Mouse (Mus musculus) neural tube, embryonic 11.5 days (tissue): ENCODE measurements around the gene Slco3a1. TPM values are rescaled to one million over a fixed set of nuclear protein-coding genes. Genes with fewer than 3 reads are reported as not detected.

Experiments used
- ATAC-seq: fragments of 200-750 bp; cut with Nextera tagmentation; 2 replicates; pipeline ENCODE4 v1.8.0; 2017; ENCODE audit warnings: moderate number of reproducible peaks, mild to moderate bottlenecking, moderate TSS enrichment, moderate library complexity; ENCODE audit not compliant: insufficient read depth, low FRiP score, low TSS enrichment
- DNase-seq: peaks from one replicate; pipeline ENCODE4 v3.0.0-alpha.2; 2015; ENCODE audit warnings: low spot score
- H3K27ac ChIP-seq: fragments of 300-500 bp; sonication (generic); 2 replicates; pipeline ENCODE4 v1.5.1; 2014; ENCODE audit warnings: low read depth, mild to moderate bottlenecking, low read length
- H3K27me3 ChIP-seq: fragments of 300-500 bp; sonication (generic); 2 replicates; pipeline ENCODE4 v1.6.1; 2014; ENCODE audit warnings: mild to moderate bottlenecking, low read length, mixed read lengths; ENCODE audit not compliant: control insufficient read depth, insufficient read depth
- H3K36me3 ChIP-seq: fragments of 300-500 bp; sonication (generic); 2 replicates; pipeline ENCODE4 v1.6.1; 2014; ENCODE audit warnings: mild to moderate bottlenecking, low read length, moderate library complexity, mixed read lengths; ENCODE audit not compliant: control insufficient read depth, insufficient read depth
- H3K4me1 ChIP-seq: fragments of 300-500 bp; sonication (generic); 2 replicates; pipeline ENCODE4 v1.6.1; 2014; ENCODE audit warnings: low read length, mixed read lengths; ENCODE audit not compliant: control insufficient read depth, insufficient read depth
- H3K4me2 ChIP-seq: fragments of 300-500 bp; sonication (generic); 2 replicates; pipeline ENCODE4 v1.6.1; 2014; ENCODE audit warnings: low read depth, mild to moderate bottlenecking, moderate library complexity
- H3K4me3 ChIP-seq: fragments of 300-500 bp; sonication (generic); 2 replicates; pipeline ENCODE4 v1.5.1; 2014; ENCODE audit warnings: low read depth, low read length
- H3K9ac ChIP-seq: fragments of 300-500 bp; sonication (generic); 2 replicates; pipeline ENCODE4 v1.6.1; 2014; ENCODE audit warnings: mild to moderate bottlenecking, low read length
- H3K9me3 ChIP-seq: fragments of 300-500 bp; sonication (generic); 2 replicates; pipeline ENCODE4 v1.6.1; 2016; ENCODE audit warnings: low read length; ENCODE audit not compliant: control insufficient read depth
- WGBS: fragments of 180-500 bp; shearing (Covaris S2); extraction: QIAGEN DNeasy Blood & Tissue Kit; methylation state at CpG from one replicate; pipeline ENCODE4 v1.1.7; 2014; 5-methylcytosine and 5-hydroxymethylcytosine counted together
- polyA plus RNA-seq: library from polyadenylated mRNA; unstranded; fragments of >200 nt; fragmentation: Nextera tagmentation; extraction: Ambion mirVana; gene quantifications from 2 replicates; pipeline ENCODE4 v1.2.1, GENCODE M21; 2014

Slco3a1 gene
- polyA plus RNA-seq, 1 experiment from 2014 or later, result 13.0 TPM

GRCm38 (mm10) chr7:74449802-74450201 lies 104.8 kb downstream of the Slco3a1 start:
- Histone ChIP-seq H3K9ac (no peak overlapping the region), H3K9me3 (no peaks in the 10 kb centered on the region), H3K27ac (no peak overlapping the region), H3K27me3 (no peaks in the 10 kb centered on the region), H3K4me2 (no peak overlapping the region), H3K36me3 (no peaks in the 10 kb centered on the region), H3K4me1 (peaks cover 2% of the 10 kb centered on the region; the same call in 1 of the 2 replicates), H3K4me3 (no peak overlapping the region)
- ATAC-seq, result no peak
- WGBS, result 88% methylated on average over 1 of the region's 1 CpGs
- no peak for DNase-seq

- 3% methylated on average over 2 of the region's 2 CpGs for WGBS
- ATAC-seq, result no peak
- no peak overlapping the region for H3K9ac ChIP-seq
- no peak overlapping the region for H3K4me2 ChIP-seq
- no peak overlapping the region for H3K27ac ChIP-seq
- H3K4me1 ChIP-seq, result peaks cover 2% of the 10 kb centered on the region; the same call in 1 of the 2 replicates
- peak; percentile 42 for DNase-seq
- H3K27me3 ChIP-seq, result no peaks in the 10 kb centered on the region
- no peak overlapping the region for H3K4me3 ChIP-seq
- no peaks in the 10 kb centered on the region for H3K9me3 ChIP-seq
- H3K36me3 ChIP-seq, result no peaks in the 10 kb centered on the region
These were observed 106.8 kb downstream of the Slco3a1 start for GRCm38 (mm10) chr7:74447781-74448180.

GRCm38 (mm10) chr7:74445148-74445547 lies 109.4 kb downstream of the Slco3a1 start:
- H3K27me3 ChIP-seq, result no peaks in the 10 kb centered on the region
- peaks cover 2% of the 10 kb centered on the region; the same call in 1 of the 2 replicates for H3K4me1 ChIP-seq
- no peaks in the 10 kb centered on the region for H3K9me3 ChIP-seq
- no peak overlapping the region for H3K27ac ChIP-seq
- WGBS, result 86% methylated on average over 5 of the region's 5 CpGs
- no peak for DNase-seq
- no peak for ATAC-seq
- H3K9ac ChIP-seq, result no peak overlapping the region
- H3K4me2 ChIP-seq, result no peak overlapping the region
- no peaks in the 10 kb centered on the region for H3K36me3 ChIP-seq
- H3K4me3 ChIP-seq, result no peak overlapping the region

- H3K27ac ChIP-seq, result no peak overlapping the region
- H3K9me3 ChIP-seq, result no peaks in the 10 kb centered on the region
- no peak overlapping the region for H3K4me2 ChIP-seq
- DNase-seq, result no peak
- no peaks in the 10 kb centered on the region for H3K36me3 ChIP-seq
- H3K9ac ChIP-seq, result no peak overlapping the region
- H3K27me3 ChIP-seq, result no peaks in the 10 kb centered on the region
- ATAC-seq, result no peak
- no peaks in the 10 kb centered on the region for H3K4me1 ChIP-seq
- H3K4me3 ChIP-seq, result no peak overlapping the region
- WGBS, result 94% methylated on average over 5 of the region's 5 CpGs
These were observed 112.2 kb downstream of the Slco3a1 start for GRCm38 (mm10) chr7:74442380-74442779.

- no peak overlapping the region for H3K4me3 ChIP-seq
- DNase-seq (no peak), ATAC-seq (no peak)
- no peak overlapping the region for H3K27ac ChIP-seq
- H3K36me3 ChIP-seq, result no peaks in the 10 kb centered on the region
- no peaks in the 10 kb centered on the region for H3K4me1 ChIP-seq
- no peaks in the 10 kb centered on the region for H3K27me3 ChIP-seq
- 55% methylated on average over 1 of the region's 1 CpGs for WGBS
- no peak overlapping the region for H3K9ac ChIP-seq
- H3K9me3 ChIP-seq, result no peaks in the 10 kb centered on the region
- no peak overlapping the region for H3K4me2 ChIP-seq
These were observed 117.0 kb downstream of the Slco3a1 start for GRCm38 (mm10) chr7:74437534-74437933.

GRCm38 (mm10) chr7:74436642-74437041 lies 117.9 kb downstream of the Slco3a1 start:
- no peak overlapping the region for H3K4me2 ChIP-seq
- H3K4me1 ChIP-seq, result no peaks in the 10 kb centered on the region
- H3K9me3 ChIP-seq, result no peaks in the 10 kb centered on the region
- no peak for ATAC-seq
- WGBS, result 90% methylated on average over 2 of the region's 2 CpGs
- DNase-seq, result no peak
- no peak overlapping the region for H3K27ac ChIP-seq
- no peaks in the 10 kb centered on the region for H3K36me3 ChIP-seq
- H3K9ac ChIP-seq, result no peak overlapping the region
- no peak overlapping the region for H3K4me3 ChIP-seq
- H3K27me3 ChIP-seq, result no peaks in the 10 kb centered on the region

GRCm38 (mm10) chr7:74432950-74433349 lies 121.6 kb downstream of the Slco3a1 start:
- H3K27me3 ChIP-seq, result no peaks in the 10 kb centered on the region
- WGBS, result 88% methylated on average over 2 of the region's 2 CpGs
- H3K9me3 ChIP-seq, result no peaks in the 10 kb centered on the region
- no peak overlapping the region for H3K9ac ChIP-seq
- no peak overlapping the region for H3K4me3 ChIP-seq
- H3K4me1 ChIP-seq, result no peaks in the 10 kb centered on the region
- ATAC-seq, result no peak
- H3K36me3 ChIP-seq, result no peaks in the 10 kb centered on the region
- H3K27ac ChIP-seq, result no peak overlapping the region
- DNase-seq, result no peak
- no peak overlapping the region for H3K4me2 ChIP-seq

GRCm38 (mm10) chr7:74429252-74429651 lies 125.3 kb downstream of the Slco3a1 start:
- WGBS, result 93% methylated on average over 3 of the region's 3 CpGs
- H3K4me2 ChIP-seq, result no peak overlapping the region
- DNase-seq (no peak), ATAC-seq (no peak)
- H3K4me3 ChIP-seq, result no peak overlapping the region
- no peak overlapping the region for H3K9ac ChIP-seq
- H3K27me3 ChIP-seq, result no peaks in the 10 kb centered on the region
- no peaks in the 10 kb centered on the region for H3K36me3 ChIP-seq
- H3K27ac ChIP-seq, result no peak overlapping the region
- H3K9me3 ChIP-seq, result no peaks in the 10 kb centered on the region
- H3K4me1 ChIP-seq, result no peaks in the 10 kb centered on the region

- ATAC-seq (no peak), DNase-seq (no peak)
- 86% methylated on average over 1 of the region's 1 CpGs for WGBS
- Histone ChIP-seq H3K9ac (no peak overlapping the region), H3K4me1 (no peaks in the 10 kb centered on the region), H3K36me3 (no peaks in the 10 kb centered on the region), H3K9me3 (no peaks in the 10 kb centered on the region), H3K27me3 (no peaks in the 10 kb centered on the region), H3K4me2 (no peak overlapping the region), H3K27ac (no peak overlapping the region), H3K4me3 (no peak overlapping the region)
These were observed 127.4 kb downstream of the Slco3a1 start for GRCm38 (mm10) chr7:74427135-74427534.
